Mouse (Mus musculus) lung, postnatal 0 days (tissue): Measurements from ENCODE around the gene Rap1b. TPM values are rescaled to one million over a fixed set of nuclear protein-coding genes. Genes with fewer than 3 reads are reported as not detected.

Experiments used
- ATAC-seq: fragments of 200-750 bp; cut with Nextera tagmentation; 2 replicates; pipeline ENCODE4 v1.8.0; 2017; ENCODE audit warnings: moderate library complexity
- DNase-seq: peaks from one replicate; pipeline ENCODE4 v3.0.0-alpha.2; 2016; ENCODE audit warnings: low spot score
- H3K27ac ChIP-seq: fragments of 300-500 bp; sonication (generic); 2 replicates; pipeline ENCODE4 v1.5.1; 2014; ENCODE audit warnings: antibody characterized with exemption, mild to moderate bottlenecking, low read length, mixed read lengths
- H3K27me3 ChIP-seq: fragments of 300-500 bp; sonication (generic); replicated peaks from 2 replicates; pipeline ENCODE4 v1.6.1; 2014; ENCODE audit warnings: low read length, mixed read lengths; ENCODE audit not compliant: insufficient read depth
- H3K36me3 ChIP-seq: fragments of 300-500 bp; sonication (generic); 2 replicates; pipeline ENCODE4 v1.6.1; 2014; ENCODE audit warnings: low read length, mixed read lengths; ENCODE audit not compliant: insufficient read depth
- H3K4me1 ChIP-seq: fragments of 300-500 bp; sonication (generic); 2 replicates; pipeline ENCODE4 v1.6.1; 2014; ENCODE audit warnings: antibody characterized with exemption, low read depth, low read length, mixed read lengths; ENCODE audit not compliant: insufficient read depth
- H3K4me2 ChIP-seq: fragments of 300-500 bp; sonication (generic); replicated peaks from 2 replicates; pipeline ENCODE4 v1.6.1; 2014; ENCODE audit warnings: low read depth, mild to moderate bottlenecking, low read length, moderate library complexity, mixed read lengths
- H3K4me3 ChIP-seq: fragments of 300-500 bp; sonication (generic); 2 replicates; pipeline ENCODE4 v1.5.1; 2014; ENCODE audit warnings: low read depth, low read length
- H3K9ac ChIP-seq: fragments of 300-500 bp; sonication (generic); replicated peaks from 2 replicates; pipeline ENCODE4 v1.6.1; 2014; ENCODE audit warnings: low read depth, mild to moderate bottlenecking
- H3K9me3 ChIP-seq: fragments of 300-500 bp; sonication (generic); 2 replicates; pipeline ENCODE4 v1.6.1; 2016; ENCODE audit warnings: low read length, mixed read lengths
- CTCF ChIP-seq: IDR thresholded peaks from 2 replicates; pipeline ENCODE4 v1.5.1; 2016; ENCODE audit warnings: antibody characterized with exemption, mild to moderate bottlenecking
- EP300 ChIP-seq: IDR thresholded peaks from 2 replicates; pipeline ENCODE4 v1.6.1; 2016; ENCODE audit warnings: antibody characterized with exemption, mild to moderate bottlenecking, control low read depth
- WGBS: fragments of 180-500 bp; shearing (Covaris S2); extraction: QIAGEN DNeasy Blood & Tissue Kit; methylation state at CpG from one replicate; pipeline ENCODE4 v1.1.7; 2014; 5-methylcytosine and 5-hydroxymethylcytosine counted together
- polyA plus RNA-seq: library from polyadenylated mRNA; unstranded; fragments of >200 nt; fragmentation: Nextera tagmentation; extraction: Ambion mirVana; gene quantifications from 2 replicates; pipeline ENCODE4 v1.2.1, GENCODE M21; 2015

The Rap1b gene
- polyA plus RNA-seq, 1 experiment from 2014 or later: 268 TPM

GRCm38 (mm10) chr10:117852648-117853192 is 6.9 kb upstream of the Rap1b start:
- Histone ChIP-seq H3K4me3 (no peak overlapping the region), H3K9me3 (no peaks in the 10 kb centered on the region), H3K9ac (no peak overlapping the region), H3K4me1 (no peaks in the 10 kb centered on the region), H3K36me3 (no peaks in the 10 kb centered on the region), H3K27ac (no peak overlapping the region), H3K27me3 (no peaks in the 10 kb centered on the region), H3K4me2 (no peak overlapping the region)
- peak; percentile 39 for TF ChIP-seq CTCF
- no peak for TF ChIP-seq EP300
- WGBS: 85% methylated on average over 10 of the region's 10 CpGs
- ATAC-seq (no peak), DNase-seq (no peak)

GRCm38 (mm10) chr10:117848981-117849380 is 3.1 kb upstream of the Rap1b start:
- no peak overlapping the region for H3K4me2 ChIP-seq
- H3K27ac ChIP-seq: no peak overlapping the region
- TF ChIP-seq CTCF: no peak
- no peak for TF ChIP-seq EP300
- no peaks in the 10 kb centered on the region for H3K27me3 ChIP-seq
- no peak for ATAC-seq
- 48% methylated on average over 3 of the region's 3 CpGs for WGBS
- peaks cover 6% of the 10 kb centered on the region; the same call in 1 of the 2 replicates for H3K4me1 ChIP-seq
- no peak overlapping the region for H3K9ac ChIP-seq
- H3K36me3 ChIP-seq: no peaks in the 10 kb centered on the region
- no peak overlapping the region for H3K4me3 ChIP-seq
- H3K9me3 ChIP-seq: no peaks in the 10 kb centered on the region
- no peak for DNase-seq

- no peaks in the 10 kb centered on the region for H3K9me3 ChIP-seq
- no peaks in the 10 kb centered on the region for H3K27me3 ChIP-seq
- ATAC-seq: no peak
- no peak for DNase-seq
- peak overlapping the region; percentile 100; the same call in 1 of the 2 replicates for H3K27ac ChIP-seq
- TF ChIP-seq CTCF: no peak
- TF ChIP-seq EP300: no peak
- H3K4me1 ChIP-seq: peaks cover 6% of the 10 kb centered on the region; the same call in 1 of the 2 replicates
- 59% methylated on average over 9 of the region's 9 CpGs for WGBS
- H3K4me2 ChIP-seq: peak overlapping the region; percentile 72
- peak overlapping the region; percentile 100 for H3K4me3 ChIP-seq
- no peaks in the 10 kb centered on the region for H3K36me3 ChIP-seq
- H3K9ac ChIP-seq: no peak overlapping the region
Measured at GRCm38 (mm10) chr10:117846796-117847195, 961 bp upstream of the Rap1b start.

- H3K9me3 ChIP-seq: no peaks in the 10 kb centered on the region
- DNase-seq (peak; percentile 88), ATAC-seq (peak; percentile 68)
- no peaks in the 10 kb centered on the region for H3K27me3 ChIP-seq
- peak; percentile 12; the same call in 1 of the 2 replicates for TF ChIP-seq EP300
- TF ChIP-seq CTCF: peak; percentile 43; the same call in 1 of the 2 replicates
- peaks cover 6% of the 10 kb centered on the region; the same call in 1 of the 2 replicates for H3K4me1 ChIP-seq
- 1% methylated on average over 21 of the region's 21 CpGs for WGBS
- H3K4me3 ChIP-seq: peak overlapping the region; percentile 100
- H3K36me3 ChIP-seq: no peaks in the 10 kb centered on the region
- peak overlapping the region; percentile 72 for H3K4me2 ChIP-seq
- peak overlapping the region; percentile 100 for H3K27ac ChIP-seq
- peak overlapping the region; percentile 52; the same call in 1 of the 2 replicates for H3K9ac ChIP-seq
Measured at GRCm38 (mm10) chr10:117846260-117846632, 411 bp upstream of the Rap1b start.

- peak overlapping the region; percentile 59 for H3K4me2 ChIP-seq
- peak; percentile 90 for DNase-seq
- H3K9me3 ChIP-seq: no peaks in the 10 kb centered on the region
- no peaks in the 10 kb centered on the region for H3K27me3 ChIP-seq
- H3K36me3 ChIP-seq: no peaks in the 10 kb centered on the region
- peak overlapping the region; percentile 100 for H3K27ac ChIP-seq
- H3K4me1 ChIP-seq: peaks cover 14% of the 10 kb centered on the region
- TF ChIP-seq CTCF (no peak), EP300 (no peak)
- H3K4me3 ChIP-seq: peak overlapping the region; percentile 100
- peak overlapping the region; percentile 99 for H3K9ac ChIP-seq
- under 1% methylated on average over 28 of the region's 52 CpGs for WGBS
- ATAC-seq: peak; percentile 57
Measured at GRCm38 (mm10) chr10:117844782-117845596, 846 bp downstream of the Rap1b start.

GRCm38 (mm10) chr10:117844279-117844678 is 1.6 kb downstream of the Rap1b start:
- Histone ChIP-seq H3K9ac (peak overlapping the region; percentile 99; the same call in 1 of the 2 replicates), H3K27me3 (no peaks in the 10 kb centered on the region), H3K36me3 (no peaks in the 10 kb centered on the region), H3K4me2 (peak overlapping the region; percentile 59), H3K27ac (peak overlapping the region; percentile 100; the same call in 1 of the 2 replicates), H3K4me1 (peaks cover 14% of the 10 kb centered on the region), H3K9me3 (no peaks in the 10 kb centered on the region), H3K4me3 (peak overlapping the region; percentile 100)
- DNase-seq: no peak
- TF ChIP-seq EP300 (no peak), CTCF (no peak)
- ATAC-seq: no peak
- WGBS: 5% methylated on average over 5 of the region's 5 CpGs
